Mouse (Mus musculus): ENCODE measurements around the gene Igsf3.

Gene Igsf3

GRCm38 (mm10) chr3:101376538-101377247 is at the start of gene Igsf3:
Gene Igsf3 (plus strand): TSS chr3:101377083.
- peak; percentile 87 for DNase-seq (ENCODE audit: low spot score)

GRCm38 (mm10) chr3:101327248-101327647 is 49.6 kb upstream of the Igsf3 start:
- no peak for DNase-seq (ENCODE audit: low spot score)

- DNase-seq (ENCODE audit: low spot score) = peak; percentile 75
Measured at GRCm38 (mm10) chr3:101328617-101329016, 48.3 kb upstream of the Igsf3 start.

GRCm38 (mm10) chr3:101343199-101343924 is 33.5 kb upstream of the Igsf3 start:
- no peak for DNase-seq (ENCODE audit: low spot score)

- no peak for DNase-seq (ENCODE audit: low spot score)
Measured at GRCm38 (mm10) chr3:101344246-101344645, 32.6 kb upstream of the Igsf3 start.

- DNase-seq (ENCODE audit: low spot score) = no peak
Measured at GRCm38 (mm10) chr3:101345299-101345698, 31.6 kb upstream of the Igsf3 start.

- no peak for DNase-seq (ENCODE audit: low spot score)
Measured at GRCm38 (mm10) chr3:101346806-101347205, 30.1 kb upstream of the Igsf3 start.

- DNase-seq (ENCODE audit: low spot score) = no peak
Measured at GRCm38 (mm10) chr3:101348501-101349161, 28.3 kb upstream of the Igsf3 start.

GRCm38 (mm10) chr3:101349542-101350307 is 27.2 kb upstream of the Igsf3 start:
- DNase-seq (ENCODE audit: low spot score) = peak; percentile 44

GRCm38 (mm10) chr3:101350406-101350805 is 26.5 kb upstream of the Igsf3 start:
- no peak for DNase-seq (ENCODE audit: low spot score)

- no peak for DNase-seq (ENCODE audit: low spot score)
Measured at GRCm38 (mm10) chr3:101354490-101354889, 22.4 kb upstream of the Igsf3 start.

GRCm38 (mm10) chr3:101355702-101356101 is 21.2 kb upstream of the Igsf3 start:
- no peak for DNase-seq (ENCODE audit: low spot score)

- DNase-seq (ENCODE audit: low spot score) = no peak
Measured at GRCm38 (mm10) chr3:101356583-101357553, 20.0 kb upstream of the Igsf3 start.

- DNase-seq (ENCODE audit: low spot score) = no peak
Measured at GRCm38 (mm10) chr3:101360832-101361231, 16.1 kb upstream of the Igsf3 start.

GRCm38 (mm10) chr3:101362391-101362790 is 14.5 kb upstream of the Igsf3 start:
- no peak for DNase-seq (ENCODE audit: low spot score)

GRCm38 (mm10) chr3:101363574-101363973 is 13.3 kb upstream of the Igsf3 start:
- DNase-seq (ENCODE audit: low spot score) = no peak

GRCm38 (mm10) chr3:101365081-101365612 is 11.7 kb upstream of the Igsf3 start:
- DNase-seq (ENCODE audit: low spot score) = peak; percentile 42

- no peak for DNase-seq (ENCODE audit: low spot score)
Measured at GRCm38 (mm10) chr3:101365911-101366310, 11.0 kb upstream of the Igsf3 start.

- no peak for DNase-seq (ENCODE audit: low spot score)
Measured at GRCm38 (mm10) chr3:101367372-101367771, 9.5 kb upstream of the Igsf3 start.

GRCm38 (mm10) chr3:101369301-101369881 is 7.5 kb upstream of the Igsf3 start:
- DNase-seq (ENCODE audit: low spot score) = no peak

Measured in embryo, embryonic 10.5 days (tissue).